Mouse (Mus musculus): ENCODE data around the gene Midn.

DNA sequence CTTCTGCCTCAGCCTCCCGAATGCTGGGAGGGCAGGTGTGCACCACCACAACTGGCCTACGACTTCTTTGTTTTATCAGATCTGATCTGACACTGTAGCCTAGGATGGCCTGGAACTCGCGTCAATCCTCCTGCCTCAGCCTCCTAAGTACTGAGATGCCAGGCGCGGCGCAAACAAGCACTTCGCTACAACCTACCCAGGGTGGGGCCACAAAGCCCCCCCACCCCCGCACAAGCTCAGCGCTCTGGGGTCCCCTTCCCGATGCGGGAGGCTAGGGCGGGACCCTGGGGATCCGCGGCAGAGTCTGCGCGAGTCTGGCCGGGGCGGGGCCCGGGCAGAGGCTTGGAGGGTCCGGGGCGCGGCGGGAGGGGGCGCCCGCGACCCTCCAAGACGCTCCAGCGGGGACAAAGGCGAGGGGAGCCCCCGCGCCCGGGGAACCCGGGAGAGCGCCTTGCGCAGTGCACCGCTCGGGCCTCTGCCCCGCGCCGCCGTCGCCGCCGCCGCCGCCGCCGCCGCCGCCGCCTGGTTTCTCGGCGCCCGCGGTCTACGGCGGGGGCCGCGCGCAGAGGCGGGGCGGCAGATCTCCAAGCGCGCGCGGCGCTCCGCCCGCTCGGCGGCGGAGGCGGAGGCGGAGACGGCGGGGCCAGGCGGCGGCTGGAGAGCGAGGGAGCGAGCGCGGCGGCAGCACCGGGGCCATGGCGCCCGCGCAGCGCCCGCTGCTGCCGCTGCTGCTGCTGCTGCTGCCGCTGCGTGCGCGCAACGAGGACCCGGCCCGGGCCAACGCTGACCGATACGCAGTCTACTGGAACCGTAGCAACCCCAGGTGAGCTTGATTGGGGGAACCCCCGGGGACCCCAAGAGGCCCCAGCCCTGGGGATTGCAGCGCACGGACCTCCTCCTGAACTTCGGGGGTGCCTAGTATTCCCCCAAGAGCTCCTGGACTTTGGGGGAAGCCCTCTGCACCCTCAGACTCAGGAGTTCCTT, 31.3 kb downstream of the Midn start, which contains the start of gene Efna2:
- no peak for TF ChIP-seq POLR2A (IDR thresholded peaks at IDR 0.05; ENCODE audit: insufficient read depth, low read depth, low read length)
- TF ChIP-seq CTCF (IDR thresholded peaks at IDR 0.05): no peak
- TF ChIP-seq EP300 (IDR thresholded peaks at IDR 0.05; ENCODE audit: insufficient read depth, low read depth, low read length): no peak

Measured in heart, adult 2 months (tissue).